Mouse (Mus musculus) stomach, embryonic 16.5 days (tissue): ENCODE measurements at regions not wholly inside any gene's neighbourhood (a gene's known extent, or its start where the extent isn't known, plus 50 kb on each side); places are given as distances from the start of the nearest gene placed in this dataset.

Experiments used
- ATAC-seq: fragments of 200-750 bp; cut with Nextera tagmentation; 2 replicates; pipeline ENCODE4 v1.8.0; 2017; ENCODE audit warnings: moderate number of reproducible peaks, moderate TSS enrichment; ENCODE audit not compliant: insufficient read depth, low FRiP score
- H3K27ac ChIP-seq: fragments of 300-500 bp; sonication (generic); 2 replicates; pipeline ENCODE4 v1.5.1; 2014; ENCODE audit warnings: low read length
- H3K27me3 ChIP-seq: fragments of 300-500 bp; sonication (generic); 2 replicates; pipeline ENCODE4 v1.6.1; 2014; ENCODE audit warnings: low read length, control low read depth, mixed read lengths; ENCODE audit not compliant: control insufficient read depth, insufficient read depth
- H3K36me3 ChIP-seq: fragments of 300-500 bp; sonication (generic); 2 replicates; pipeline ENCODE4 v1.6.1; 2014; ENCODE audit warnings: low read length; ENCODE audit not compliant: control insufficient read depth, insufficient read depth
- H3K4me1 ChIP-seq: fragments of 300-500 bp; sonication (generic); 2 replicates; pipeline ENCODE4 v1.6.1; 2014; ENCODE audit warnings: low read length, control low read depth, mixed read lengths; ENCODE audit not compliant: control insufficient read depth, insufficient read depth
- H3K4me2 ChIP-seq: fragments of 300-500 bp; sonication (generic); 2 replicates; pipeline ENCODE4 v1.6.1; 2014; ENCODE audit warnings: low read depth, low read length, mixed read lengths
- H3K4me3 ChIP-seq: fragments of 300-500 bp; sonication (generic); replicated peaks from 2 replicates; pipeline ENCODE4 v1.5.1; 2014; ENCODE audit warnings: mild to moderate bottlenecking, low read length
- H3K9ac ChIP-seq: fragments of 300-500 bp; sonication (generic); 2 replicates; pipeline ENCODE4 v1.6.1; 2014; ENCODE audit warnings: low read length
- H3K9me3 ChIP-seq: fragments of 300-500 bp; sonication (generic); replicated peaks from 2 replicates; pipeline ENCODE4 v1.6.1; 2016; ENCODE audit warnings: low read length, control low read depth; ENCODE audit not compliant: control insufficient read depth
- WGBS: fragments of 180-500 bp; shearing (Covaris S2); extraction: QIAGEN DNeasy Blood & Tissue Kit; methylation state at CpG from one replicate; pipeline ENCODE4 v1.1.7; 2014; 5-methylcytosine and 5-hydroxymethylcytosine counted together

DNA sequence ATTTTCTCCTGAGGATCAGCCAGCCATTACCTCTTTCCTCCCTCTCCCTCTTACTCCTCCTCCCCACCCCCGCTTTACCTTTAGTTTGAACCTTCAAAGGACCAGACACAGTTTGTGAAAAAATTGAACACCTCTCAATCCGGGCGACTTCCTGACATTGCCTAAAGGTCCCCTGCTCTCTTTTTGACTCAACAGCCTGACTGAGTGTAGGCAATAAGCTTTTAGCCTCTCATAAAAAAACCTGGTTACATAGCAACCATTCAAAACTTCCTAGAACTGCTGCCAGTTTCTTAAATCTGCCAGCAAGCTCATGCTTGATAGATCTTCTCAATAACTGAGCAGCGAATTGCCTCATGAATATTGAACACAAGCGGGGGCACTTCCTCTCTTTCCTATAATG is 71.7 kb downstream of the Zfp945 start:
- H3K9me3 ChIP-seq, result no peaks in the 10 kb centered on the region
- 0 out of 2 replicates have a peak, but pooled peaks cover 3% of the 10 kb centered on the region for H3K36me3 ChIP-seq
- no peak overlapping the region for H3K27ac ChIP-seq
- no peak overlapping the region for H3K4me3 ChIP-seq
- WGBS, result 83% methylated on average over 5 of the region's 5 CpGs
- H3K4me2 ChIP-seq, result no peak overlapping the region
- H3K27me3 ChIP-seq, result no peaks in the 10 kb centered on the region
- H3K4me1 ChIP-seq, result no peaks in the 10 kb centered on the region
- ATAC-seq, result no peak
- no peak overlapping the region for H3K9ac ChIP-seq

DNA sequence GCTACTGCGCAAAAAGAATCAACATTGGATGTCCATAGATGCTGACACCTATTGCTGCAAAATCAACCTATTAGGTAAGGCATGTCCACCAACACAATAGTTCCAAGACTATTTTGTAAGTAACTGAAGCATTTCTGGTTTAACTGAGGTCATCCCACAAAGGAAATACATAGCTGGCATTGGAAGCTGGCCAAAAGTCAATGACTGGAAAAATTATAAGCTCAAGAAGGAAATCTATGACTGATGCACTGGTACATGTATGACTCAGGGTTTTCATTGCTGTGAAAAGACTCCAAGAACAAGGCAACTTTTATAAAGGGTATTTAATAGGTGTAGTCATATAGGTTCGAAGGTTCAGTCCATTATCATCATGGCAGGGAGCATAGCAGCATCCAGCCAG is 82.5 kb downstream of the Zfp945 start:
- Histone ChIP-seq H3K9me3 (peaks cover 2% of the 10 kb centered on the region; the same call in 1 of the 2 replicates), H3K36me3 (peaks cover 17% of the 10 kb centered on the region; the same call in 1 of the 2 replicates), H3K4me3 (no peak overlapping the region), H3K27me3 (no peaks in the 10 kb centered on the region), H3K4me1 (no peaks in the 10 kb centered on the region), H3K4me2 (no peak overlapping the region), H3K9ac (no peak overlapping the region), H3K27ac (no peak overlapping the region)
- no peak for ATAC-seq
- 93% methylated on average over 2 of the region's 2 CpGs for WGBS

DNA sequence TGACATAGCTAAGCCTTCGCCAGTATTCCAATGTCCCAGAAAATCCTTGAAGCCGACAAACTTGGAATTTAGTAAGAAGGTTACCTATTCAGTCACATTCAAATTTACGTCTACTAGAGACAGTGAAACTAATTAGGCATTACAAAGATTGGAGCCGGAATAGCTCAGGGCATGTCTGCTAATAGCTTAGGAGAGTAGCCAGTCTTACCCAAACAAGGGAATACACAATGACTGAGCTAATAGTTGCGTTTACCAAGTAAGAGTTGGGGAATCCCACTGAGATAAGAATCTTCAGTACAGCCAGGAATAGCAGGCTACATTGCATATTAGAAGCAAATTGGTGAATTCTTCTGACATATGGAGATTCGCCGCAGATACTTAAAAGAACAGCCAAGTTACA is 121.2 kb downstream of the Zfp945 start:
- 58% methylated on average over 7 of the region's 7 CpGs for WGBS
- H3K9me3 ChIP-seq, result no peaks in the 10 kb centered on the region
- no peak overlapping the region for H3K4me3 ChIP-seq
- no peak overlapping the region for H3K27ac ChIP-seq
- H3K9ac ChIP-seq, result no peak overlapping the region
- H3K36me3 ChIP-seq, result no peaks in the 10 kb centered on the region
- ATAC-seq, result no peak
- H3K27me3 ChIP-seq, result no peaks in the 10 kb centered on the region
- H3K4me1 ChIP-seq, result no peaks in the 10 kb centered on the region
- no peak overlapping the region for H3K4me2 ChIP-seq

DNA sequence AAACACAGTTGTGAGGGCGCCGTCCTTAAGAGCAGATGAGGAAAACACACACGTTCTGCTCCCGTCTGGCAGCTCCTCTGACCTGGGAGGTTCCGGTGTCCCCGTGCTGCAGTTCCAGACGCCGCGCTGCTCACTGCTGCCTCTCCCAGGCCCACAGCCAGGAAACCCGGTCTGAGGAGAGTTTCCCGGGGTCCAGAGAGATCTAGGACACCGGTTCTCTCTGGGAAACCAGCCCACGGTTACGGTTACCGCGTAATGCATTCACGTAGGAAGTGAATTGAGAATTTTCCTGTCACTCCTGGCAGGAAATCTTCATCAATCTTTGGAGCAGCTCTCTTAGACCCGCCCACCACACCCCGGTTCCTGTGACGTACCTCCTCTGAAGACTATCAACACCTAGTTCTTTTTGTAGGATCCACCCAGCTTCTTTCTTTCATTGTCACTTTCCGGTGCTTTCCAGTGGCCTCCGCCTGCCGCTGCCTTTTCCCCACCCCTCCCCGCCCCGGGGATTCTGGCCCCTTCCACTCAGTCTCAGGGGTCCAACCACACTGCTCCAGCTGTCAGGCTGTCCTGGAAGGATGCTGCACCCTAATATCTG is 127.3 kb downstream of the Zfp945 start:
- Histone ChIP-seq H3K9ac (peak overlapping the region; percentile 80), H3K4me2 (peak overlapping the region; percentile 80), H3K4me3 (peak overlapping the region; percentile 78), H3K9me3 (no peaks in the 10 kb centered on the region), H3K27me3 (no peaks in the 10 kb centered on the region), H3K27ac (peak overlapping the region; percentile 80), H3K36me3 (0 out of 2 replicates have a peak, but pooled peaks cover 4% of the 10 kb centered on the region), H3K4me1 (no peaks in the 10 kb centered on the region)
- peak; percentile 87; the same call in 1 of the 2 replicates for ATAC-seq
- under 1% methylated on average over 25 of the region's 25 CpGs for WGBS

DNA sequence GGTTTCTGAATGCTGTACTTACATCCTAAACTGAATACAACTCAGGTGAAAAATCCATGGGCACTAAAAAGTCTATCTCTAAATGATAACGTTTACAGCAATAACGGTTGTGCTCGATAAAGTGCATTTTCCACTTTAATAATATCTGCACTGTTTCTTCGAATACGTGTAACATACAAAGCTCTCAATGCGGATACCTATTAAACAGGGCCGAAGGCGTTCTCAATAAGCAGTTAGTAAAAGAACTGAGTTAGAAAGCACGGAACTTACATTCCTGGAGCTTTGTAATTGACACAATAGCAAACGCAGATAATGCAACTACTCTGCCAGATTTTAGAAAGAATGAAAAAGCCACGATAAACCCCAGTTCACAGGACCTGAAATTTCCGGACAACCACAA is 127.8 kb downstream of the Zfp945 start:
- H3K9me3 ChIP-seq, result 0 out of 2 replicates have a peak, but pooled peaks cover 2% of the 10 kb centered on the region

DNA sequence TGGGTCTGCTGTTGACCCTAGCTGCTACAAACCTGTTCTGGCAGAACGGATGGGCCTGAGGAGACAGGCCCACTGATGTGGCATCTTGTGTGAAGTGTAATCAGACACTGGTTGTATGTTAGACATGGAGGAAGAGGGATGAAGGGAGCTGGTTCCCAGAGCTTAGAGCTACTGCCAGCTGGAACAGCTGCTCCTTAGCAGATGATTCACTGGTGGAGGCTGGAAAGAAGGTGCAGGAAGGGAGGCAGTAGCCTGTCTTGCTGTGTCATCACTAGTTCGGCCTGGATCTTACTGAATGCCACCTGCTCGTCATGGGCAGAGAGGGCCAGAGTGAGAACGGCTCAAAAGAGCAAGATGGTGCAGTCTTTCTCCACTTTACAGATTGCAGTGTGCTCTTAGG is 130.6 kb downstream of the Zfp945 start:
- no peak overlapping the region for H3K9ac ChIP-seq
- 92% methylated on average over 4 of the region's 4 CpGs for WGBS
- ATAC-seq, result no peak

More for the DNA sequence above, 127.8 kb downstream of the Zfp945 start:
- Histone ChIP-seq H3K36me3 (0 out of 2 replicates have a peak, but pooled peaks cover 4% of the 10 kb centered on the region), H3K4me2 (peak overlapping the region; percentile 80), H3K27ac (peak overlapping the region; percentile 80), H3K4me3 (peak overlapping the region; percentile 78), H3K9ac (peak overlapping the region; percentile 80), H3K4me1 (no peaks in the 10 kb centered on the region), H3K27me3 (no peaks in the 10 kb centered on the region)
- 6% methylated on average over 12 of the region's 12 CpGs for WGBS
- no peak for ATAC-seq

More for the DNA sequence above, 130.6 kb downstream of the Zfp945 start:
- Histone ChIP-seq H3K4me1 (no peaks in the 10 kb centered on the region), H3K4me2 (no peak overlapping the region), H3K27ac (no peak overlapping the region), H3K36me3 (0 out of 2 replicates have a peak, but pooled peaks cover 4% of the 10 kb centered on the region), H3K9me3 (peaks cover 7% of the 10 kb centered on the region; the same call in 1 of the 2 replicates), H3K27me3 (no peaks in the 10 kb centered on the region), H3K4me3 (no peak overlapping the region)
